Mouse (Mus musculus) forebrain, postnatal 0 days (tissue): Measurements from ENCODE around the gene Gdap2. TPM values are rescaled to one million over a fixed set of nuclear protein-coding genes. Genes with fewer than 3 reads are reported as not detected.
A peak's percentile ranks its signal among the peaks of the same experiment; 100 is the strongest.

Experiments
- ATAC-seq: fragments of 200-750 bp; cut with Nextera tagmentation; 2 replicates; pipeline ENCODE4 v1.8.0; 2017; ENCODE audit warnings: mild to moderate bottlenecking, moderate library complexity
- DNase-seq: peaks from one replicate; pipeline ENCODE4 v3.0.0-alpha.2; 2015
- H3K27ac ChIP-seq: fragments of 300-500 bp; sonication (generic); 2 replicates; pipeline ENCODE4 v1.5.1; 2014; ENCODE audit warnings: low read depth, mild to moderate bottlenecking, antibody characterized with exemption, low read length, moderate library complexity, mixed read lengths
- H3K27me3 ChIP-seq: fragments of 300-500 bp; sonication (generic); 2 replicates; pipeline ENCODE4 v1.6.1; 2014; ENCODE audit warnings: mild to moderate bottlenecking, low read length, mixed read lengths; ENCODE audit not compliant: insufficient read depth
- H3K36me3 ChIP-seq: fragments of 300-500 bp; sonication (generic); 2 replicates; pipeline ENCODE4 v1.6.1; 2014; ENCODE audit warnings: mild to moderate bottlenecking, moderate library complexity; ENCODE audit not compliant: insufficient read depth
- H3K4me1 ChIP-seq: fragments of 300-500 bp; sonication (generic); 2 replicates; pipeline ENCODE4 v1.6.1; 2014; ENCODE audit warnings: antibody characterized with exemption; ENCODE audit not compliant: insufficient read depth
- H3K4me2 ChIP-seq: fragments of 300-500 bp; sonication (generic); 2 replicates; pipeline ENCODE4 v1.6.1; 2014; ENCODE audit warnings: low read depth, mild to moderate bottlenecking, moderate library complexity
- H3K4me3 ChIP-seq: fragments of 300-500 bp; sonication (generic); 2 replicates; pipeline ENCODE4 v1.5.1; 2014; ENCODE audit warnings: low read depth, low read length, mixed read lengths
- H3K9ac ChIP-seq: fragments of 300-500 bp; sonication (generic); 2 replicates; pipeline ENCODE4 v1.6.1; 2014; ENCODE audit warnings: mild to moderate bottlenecking
- H3K9me3 ChIP-seq: fragments of 300-500 bp; sonication (generic); 2 replicates; pipeline ENCODE4 v1.6.1; 2016; ENCODE audit warnings: low read length
- CTCF ChIP-seq: sonication (generic); IDR thresholded peaks from 2 replicates; pipeline ENCODE4 v1.5.1; 2016; ENCODE audit warnings: antibody characterized with exemption, control low read depth, low read depth
- WGBS: fragments of 180-500 bp; shearing (Covaris S2); extraction: QIAGEN DNeasy Blood & Tissue Kit; methylation state at CpG from one replicate; pipeline ENCODE4 v1.1.7; 2014; 5-methylcytosine and 5-hydroxymethylcytosine counted together
- polyA plus RNA-seq: library from polyadenylated mRNA; unstranded; fragments of >200 nt; fragmentation: Nextera tagmentation; extraction: Ambion mirVana; gene quantifications from 2 replicates; pipeline ENCODE4 v1.2.1, GENCODE M21; 2015
- total RNA-seq: library from RNA; depleted of rRNA; stranded (reverse); fragments of >200 nt; gene quantifications from 2 replicates; pipeline ENCODE4 v1.2.3, GENCODE M21; 2014; rRNA removed

Gene Gdap2
- total RNA-seq (27.5 and 27.8 TPM in 2 replicates), polyA plus RNA-seq (29.9 and 33.2 TPM in 2 replicates)

- DNase-seq: peak; percentile 98
- Histone ChIP-seq H3K36me3 (peaks cover 12% of the 10 kb centered on the region), H3K4me2 (peak within 1 kb of the TSS; percentile 68), H3K9ac (peak within 1 kb of the TSS; percentile 87), H3K9me3 (no peaks in the 10 kb centered on the region), H3K4me1 (peaks cover 9% of the 10 kb centered on the region; the same call in 1 of the 2 replicates), H3K27me3 (no peaks in the 10 kb centered on the region), H3K27ac (peak within 1 kb of the TSS; percentile 88), H3K4me3 (peak within 1 kb of the TSS; percentile 72)
- WGBS: 1% methylated on average over 55 of the region's 55 CpGs
- peak; percentile 18; the same call in 1 of the 2 replicates for TF ChIP-seq CTCF
- peak; percentile 100 for ATAC-seq
Observed at GRCm38 (mm10) chr3:100162315-100163105, at the start of gene Gdap2, which contains the start of gene Wdr3. TSS of gene Gdap2 (plus strand) at chr3:100162381. TSS of gene Wdr3 (minus strand) at chr3:100162407.

GRCm38 (mm10) chr3:100118681-100119080, 43.5 kb upstream of the Gdap2 start:
- H3K4me1 ChIP-seq: no peaks in the 10 kb centered on the region
- WGBS: 81% methylated on average over 2 of the region's 2 CpGs
- no peaks in the 10 kb centered on the region for H3K36me3 ChIP-seq
- ATAC-seq: no peak
- no peaks in the 10 kb centered on the region for H3K27me3 ChIP-seq
- H3K9ac ChIP-seq: no peak overlapping the region
- TF ChIP-seq CTCF: no peak
- H3K4me3 ChIP-seq: no peak overlapping the region
- H3K9me3 ChIP-seq: no peaks in the 10 kb centered on the region
- DNase-seq: no peak
- H3K4me2 ChIP-seq: no peak overlapping the region
- no peak overlapping the region for H3K27ac ChIP-seq

- H3K27me3 ChIP-seq: no peaks in the 10 kb centered on the region
- DNase-seq (no peak), ATAC-seq (no peak)
- WGBS: 56% methylated on average over 2 of the region's 2 CpGs
- H3K4me3 ChIP-seq: no peak overlapping the region
- no peak for TF ChIP-seq CTCF
- no peaks in the 10 kb centered on the region for H3K4me1 ChIP-seq
- H3K9me3 ChIP-seq: no peaks in the 10 kb centered on the region
- H3K9ac ChIP-seq: no peak overlapping the region
- H3K27ac ChIP-seq: no peak overlapping the region
- no peaks in the 10 kb centered on the region for H3K36me3 ChIP-seq
- H3K4me2 ChIP-seq: no peak overlapping the region
Observed at GRCm38 (mm10) chr3:100121961-100122360, 40.2 kb upstream of the Gdap2 start.

- 51% methylated on average over 1 of the region's 1 CpGs for WGBS
- H3K27ac ChIP-seq: no peak overlapping the region
- no peak for DNase-seq
- H3K27me3 ChIP-seq: no peaks in the 10 kb centered on the region
- 0 out of 2 replicates have a peak, but pooled peaks have one; percentile 17 for TF ChIP-seq CTCF
- no peak overlapping the region for H3K4me3 ChIP-seq
- no peak for ATAC-seq
- no peaks in the 10 kb centered on the region for H3K4me1 ChIP-seq
- no peaks in the 10 kb centered on the region for H3K9me3 ChIP-seq
- H3K36me3 ChIP-seq: no peaks in the 10 kb centered on the region
- H3K4me2 ChIP-seq: no peak overlapping the region
- no peak overlapping the region for H3K9ac ChIP-seq
Observed at GRCm38 (mm10) chr3:100122445-100122844, 39.7 kb upstream of the Gdap2 start.

- no peak for ATAC-seq
- Histone ChIP-seq H3K4me1 (peaks cover 9% of the 10 kb centered on the region; the same call in 1 of the 2 replicates), H3K27me3 (no peaks in the 10 kb centered on the region), H3K4me3 (no peak overlapping the region), H3K27ac (no peak overlapping the region), H3K9ac (peak overlapping the region; percentile 87), H3K36me3 (peaks cover 29% of the 10 kb centered on the region), H3K4me2 (peak overlapping the region; percentile 68), H3K9me3 (no peaks in the 10 kb centered on the region)
- no peak for DNase-seq
- no peak for TF ChIP-seq CTCF
- 86% methylated on average over 15 of the region's 15 CpGs for WGBS
Observed at GRCm38 (mm10) chr3:100160682-100161445, 1.3 kb upstream of the Gdap2 start.

GRCm38 (mm10) chr3:100161665-100162314, 391 bp upstream of the Gdap2 start:
- Histone ChIP-seq H3K4me2 (peak overlapping the region; percentile 68), H3K9ac (peak overlapping the region; percentile 87), H3K9me3 (no peaks in the 10 kb centered on the region), H3K27ac (0 out of 2 replicates have a peak overlapping the region, but pooled peaks have one; percentile 66), H3K27me3 (no peaks in the 10 kb centered on the region), H3K36me3 (peaks cover 20% of the 10 kb centered on the region), H3K4me3 (peak overlapping the region; percentile 72), H3K4me1 (peaks cover 9% of the 10 kb centered on the region; the same call in 1 of the 2 replicates)
- ATAC-seq: peak; percentile 7
- no peak for TF ChIP-seq CTCF
- 2% methylated on average over 35 of the region's 35 CpGs for WGBS
- no peak for DNase-seq
